Mouse (Mus musculus) forebrain, embryonic 13.5 days (tissue): ENCODE measurements around the gene Tctn1. TPM values are rescaled to one million over a fixed set of nuclear protein-coding genes. Genes with fewer than 3 reads are reported as not detected.
"Not testable (repeated sequence)": the region's sequence is repeated elsewhere in the genome, so short reads cannot be mapped to it uniquely, and the experiment has no call there.

Source experiments
- ATAC-seq: fragments of 200-750 bp; cut with Nextera tagmentation; 2 replicates; pipeline ENCODE4 v1.8.0; 2017
- H3K27ac ChIP-seq: fragments of 300-500 bp; sonication (generic); 2 replicates; pipeline ENCODE4 v1.5.1; 2015; ENCODE audit warnings: inconsistent platforms, mild to moderate bottlenecking, moderate library complexity
- H3K27me3 ChIP-seq: fragments of 300-500 bp; sonication (generic); 2 replicates; pipeline ENCODE4 v1.6.1; 2015; ENCODE audit warnings: mild to moderate bottlenecking, inconsistent platforms
- H3K36me3 ChIP-seq: fragments of 300-500 bp; sonication (generic); 2 replicates; pipeline ENCODE4 v1.6.1; 2015; ENCODE audit warnings: mild to moderate bottlenecking, inconsistent platforms; ENCODE audit not compliant: poor library complexity, severe bottlenecking
- H3K4me1 ChIP-seq: fragments of 300-500 bp; sonication (generic); 2 replicates; pipeline ENCODE4 v1.6.1; 2015; ENCODE audit warnings: inconsistent platforms
- H3K4me2 ChIP-seq: fragments of 300-500 bp; sonication (generic); 2 replicates; pipeline ENCODE4 v1.6.1; 2015; ENCODE audit warnings: inconsistent platforms, mild to moderate bottlenecking, moderate library complexity
- H3K4me3 ChIP-seq: fragments of 300-500 bp; sonication (generic); 2 replicates; pipeline ENCODE4 v1.5.1; 2015; ENCODE audit warnings: mild to moderate bottlenecking, inconsistent platforms
- H3K9ac ChIP-seq: fragments of 300-500 bp; sonication (generic); 2 replicates; pipeline ENCODE4 v1.6.1; 2015; ENCODE audit warnings: mild to moderate bottlenecking, inconsistent platforms
- H3K9me3 ChIP-seq: fragments of 300-500 bp; sonication (generic); replicated peaks from 2 replicates; pipeline ENCODE4 v1.6.1; 2016; ENCODE audit warnings: inconsistent platforms
- WGBS: fragments of 180-500 bp; shearing (Covaris S2); methylation state at CpG from one replicate; pipeline ENCODE4 v1.1.7; 2015; 5-methylcytosine and 5-hydroxymethylcytosine counted together
- polyA plus RNA-seq: library from polyadenylated mRNA; unstranded; fragments of >200 nt; fragmentation: Nextera tagmentation; extraction: Ambion mirVana; gene quantifications from 2 replicates; pipeline ENCODE4 v1.2.1, GENCODE M21; 2015

Gene Tctn1
- polyA plus RNA-seq, 1 experiment from 2014 or later: 4.9 TPM

GRCm38 (mm10) chr5:122228271-122228765 is 35.9 kb downstream of the Tctn1 start:
- H3K27me3 ChIP-seq: no peaks in the 10 kb centered on the region
- no peak overlapping the region for H3K4me2 ChIP-seq
- no peak overlapping the region for H3K27ac ChIP-seq
- H3K4me3 ChIP-seq: no peak overlapping the region
- H3K9me3 ChIP-seq: peaks cover 6% of the 10 kb centered on the region; the same call in 1 of the 2 replicates
- H3K36me3 ChIP-seq: no peaks in the 10 kb centered on the region
- H3K4me1 ChIP-seq: no peaks in the 10 kb centered on the region
- WGBS: 81% methylated on average over 3 of the region's 3 CpGs
- ATAC-seq: no peak
- no peak overlapping the region for H3K9ac ChIP-seq

- H3K4me2 ChIP-seq: no peak overlapping the region
- no peak overlapping the region for H3K9ac ChIP-seq
- H3K4me3 ChIP-seq: no peak overlapping the region
- H3K27me3 ChIP-seq: no peaks in the 10 kb centered on the region
- H3K36me3 ChIP-seq: no peaks in the 10 kb centered on the region
- peaks cover 6% of the 10 kb centered on the region; the same call in 1 of the 2 replicates for H3K9me3 ChIP-seq
- no peak overlapping the region for H3K27ac ChIP-seq
- ATAC-seq: no peak
- 0 out of 2 replicates have a peak, but pooled peaks cover 3% of the 10 kb centered on the region for H3K4me1 ChIP-seq
- WGBS: 94% methylated on average over 2 of the region's 2 CpGs
Measured at GRCm38 (mm10) chr5:122224291-122224690, 40.0 kb downstream of the Tctn1 start.

GRCm38 (mm10) chr5:122221085-122221484 is 43.2 kb downstream of the Tctn1 start:
- Histone ChIP-seq H3K9me3 (no peaks in the 10 kb centered on the region), H3K36me3 (no peaks in the 10 kb centered on the region), H3K9ac (no peak overlapping the region; the same call in 1 of the 2 replicates), H3K27me3 (no peaks in the 10 kb centered on the region), H3K4me2 (no peak overlapping the region), H3K27ac (no peak overlapping the region), H3K4me1 (0 out of 2 replicates have a peak, but pooled peaks cover 3% of the 10 kb centered on the region), H3K4me3 (no peak overlapping the region)
- ATAC-seq: no peak
- WGBS: 89% methylated on average over 4 of the region's 4 CpGs

GRCm38 (mm10) chr5:122219655-122220629 is 44.3 kb downstream of the Tctn1 start:
- no peaks in the 10 kb centered on the region for H3K9me3 ChIP-seq
- no peak overlapping the region for H3K4me2 ChIP-seq
- 0 out of 2 replicates have a peak, but pooled peaks cover 3% of the 10 kb centered on the region for H3K4me1 ChIP-seq
- no peak for ATAC-seq
- H3K9ac ChIP-seq: no peak overlapping the region
- H3K27me3 ChIP-seq: no peaks in the 10 kb centered on the region
- H3K36me3 ChIP-seq: no peaks in the 10 kb centered on the region
- H3K27ac ChIP-seq: no peak overlapping the region
- 72% methylated on average over 18 of the region's 18 CpGs for WGBS
- no peak overlapping the region for H3K4me3 ChIP-seq

GRCm38 (mm10) chr5:122218928-122219327 is 45.3 kb downstream of the Tctn1 start:
- no peaks in the 10 kb centered on the region for H3K36me3 ChIP-seq
- H3K9me3 ChIP-seq: no peaks in the 10 kb centered on the region
- H3K4me2 ChIP-seq: no peak overlapping the region
- no peaks in the 10 kb centered on the region for H3K27me3 ChIP-seq
- no peak for ATAC-seq
- WGBS: 86% methylated on average over 7 of the region's 7 CpGs
- H3K27ac ChIP-seq: no peak overlapping the region
- H3K4me1 ChIP-seq: 0 out of 2 replicates have a peak, but pooled peaks cover 3% of the 10 kb centered on the region
- no peak overlapping the region for H3K4me3 ChIP-seq
- H3K9ac ChIP-seq: no peak overlapping the region

- ATAC-seq: no peak
- no peak overlapping the region for H3K4me3 ChIP-seq
- H3K27me3 ChIP-seq: no peaks in the 10 kb centered on the region
- no peaks in the 10 kb centered on the region for H3K9me3 ChIP-seq
- no peak overlapping the region for H3K27ac ChIP-seq
- H3K9ac ChIP-seq: no peak overlapping the region
- H3K4me2 ChIP-seq: no peak overlapping the region
- 0 out of 2 replicates have a peak, but pooled peaks cover 3% of the 10 kb centered on the region for H3K4me1 ChIP-seq
- 87% methylated on average over 12 of the region's 12 CpGs for WGBS
- no peaks in the 10 kb centered on the region for H3K36me3 ChIP-seq
Measured at GRCm38 (mm10) chr5:122218109-122218905, 46.0 kb downstream of the Tctn1 start.

- Histone ChIP-seq H3K9me3 (no peaks in the 10 kb centered on the region), H3K36me3 (no peaks in the 10 kb centered on the region), H3K4me3 (no peak overlapping the region), H3K9ac (no peak overlapping the region), H3K27me3 (no peaks in the 10 kb centered on the region), H3K4me1 (0 out of 2 replicates have a peak, but pooled peaks cover 3% of the 10 kb centered on the region), H3K4me2 (no peak overlapping the region), H3K27ac (no peak overlapping the region)
- 75% methylated on average over 6 of the region's 6 CpGs for WGBS
- no peak for ATAC-seq
Measured at GRCm38 (mm10) chr5:122217636-122218035, 46.6 kb downstream of the Tctn1 start.

- 90% methylated on average over 6 of the region's 6 CpGs for WGBS
- ATAC-seq: no peak
- no peak overlapping the region for H3K4me2 ChIP-seq
Measured at GRCm38 (mm10) chr5:122213861-122214260, 50.4 kb downstream of the Tctn1 start.

GRCm38 (mm10) chr5:122212820-122213219 is 51.4 kb downstream of the Tctn1 start:
- not testable (repeated sequence) for H3K9ac ChIP-seq, H3K36me3 ChIP-seq, H3K4me3 ChIP-seq, H3K4me2 ChIP-seq, H3K27me3 ChIP-seq, ATAC-seq, H3K27ac ChIP-seq, H3K9me3 ChIP-seq
- 100% methylated on average over 1 of the region's 1 CpGs for WGBS
- peaks cover 13% of the 10 kb centered on the region for H3K4me1 ChIP-seq

More at GRCm38 (mm10) chr5:122213861-122214260, 50.4 kb downstream of the Tctn1 start:
- peaks cover 13% of the 10 kb centered on the region for H3K4me1 ChIP-seq
- H3K27ac ChIP-seq: no peak overlapping the region
- H3K4me3 ChIP-seq: no peak overlapping the region
- H3K27me3 ChIP-seq: no peaks in the 10 kb centered on the region
- H3K9me3 ChIP-seq: no peaks in the 10 kb centered on the region
- H3K9ac ChIP-seq: no peak overlapping the region
- H3K36me3 ChIP-seq: no peaks in the 10 kb centered on the region

- Histone ChIP-seq H3K27me3 (no peaks in the 10 kb centered on the region), H3K36me3 (no peaks in the 10 kb centered on the region), H3K4me3 (no peak overlapping the region), H3K9ac (no peak overlapping the region), H3K9me3 (no peaks in the 10 kb centered on the region), H3K4me2 (no peak overlapping the region), H3K27ac (no peak overlapping the region), H3K4me1 (peaks cover 13% of the 10 kb centered on the region)
- no peak for ATAC-seq
- WGBS: 93% methylated on average over 8 of the region's 8 CpGs
Measured at GRCm38 (mm10) chr5:122212125-122212524, 52.1 kb downstream of the Tctn1 start.

GRCm38 (mm10) chr5:122210890-122211289 is 53.4 kb downstream of the Tctn1 start:
- Histone ChIP-seq H3K4me1 (peaks cover 13% of the 10 kb centered on the region), H3K36me3 (no peaks in the 10 kb centered on the region), H3K9ac (no peak overlapping the region), H3K9me3 (no peaks in the 10 kb centered on the region), H3K27ac (no peak overlapping the region), H3K27me3 (no peaks in the 10 kb centered on the region), H3K4me3 (no peak overlapping the region), H3K4me2 (no peak overlapping the region)
- 90% methylated on average over 8 of the region's 8 CpGs for WGBS
- ATAC-seq: no peak
